Mouse (Mus musculus) neural tube, embryonic 14.5 days (tissue): ENCODE measurements at regions not wholly inside any gene's neighbourhood (a gene's known extent, or its start where the extent isn't known, plus 50 kb on each side); places are given as distances from the start of the nearest gene placed in this dataset.

Experiments
- ATAC-seq: fragments of 200-750 bp; cut with Nextera tagmentation; 2 replicates; pipeline ENCODE4 v1.8.0; 2017; ENCODE audit warnings: low read depth, mild to moderate bottlenecking, moderate TSS enrichment, moderate library complexity
- H3K27ac ChIP-seq: fragments of 300-500 bp; sonication (generic); 2 replicates; pipeline ENCODE4 v1.5.1; 2014; ENCODE audit warnings: low read depth, mild to moderate bottlenecking, control low read depth, low read length, moderate library complexity, mixed read lengths
- H3K27me3 ChIP-seq: fragments of 300-500 bp; sonication (generic); 2 replicates; pipeline ENCODE4 v1.6.1; 2014; ENCODE audit warnings: low read length; ENCODE audit not compliant: control insufficient read depth, insufficient read depth
- H3K36me3 ChIP-seq: fragments of 300-500 bp; sonication (generic); 2 replicates; pipeline ENCODE4 v1.6.1; 2014; ENCODE audit warnings: low read length, mixed read lengths; ENCODE audit not compliant: control insufficient read depth, insufficient read depth
- H3K4me1 ChIP-seq: fragments of 300-500 bp; sonication (generic); 2 replicates; pipeline ENCODE4 v1.6.1; 2014; ENCODE audit warnings: low read length; ENCODE audit not compliant: control insufficient read depth, insufficient read depth
- H3K4me2 ChIP-seq: fragments of 300-500 bp; sonication (generic); 2 replicates; pipeline ENCODE4 v1.6.1; 2014; ENCODE audit warnings: mild to moderate bottlenecking, low read depth, low read length, control low read depth
- H3K4me3 ChIP-seq: fragments of 300-500 bp; sonication (generic); 2 replicates; pipeline ENCODE4 v1.5.1; 2014; ENCODE audit warnings: low read depth, low read length, control low read depth, mixed read lengths
- H3K9ac ChIP-seq: fragments of 300-500 bp; sonication (generic); replicated peaks from 2 replicates; pipeline ENCODE4 v1.6.1; 2014; ENCODE audit warnings: low read depth, mild to moderate bottlenecking, control low read depth, low read length, mixed read lengths
- H3K9me3 ChIP-seq: fragments of 300-500 bp; sonication (generic); 2 replicates; pipeline ENCODE4 v1.6.1; 2016; ENCODE audit warnings: low read length; ENCODE audit not compliant: control insufficient read depth
- WGBS: fragments of 180-500 bp; shearing (Covaris S2); extraction: QIAGEN DNeasy Blood & Tissue Kit; methylation state at CpG from one replicate; pipeline ENCODE4 v1.1.7; 2014; 5-methylcytosine and 5-hydroxymethylcytosine counted together

DNA sequence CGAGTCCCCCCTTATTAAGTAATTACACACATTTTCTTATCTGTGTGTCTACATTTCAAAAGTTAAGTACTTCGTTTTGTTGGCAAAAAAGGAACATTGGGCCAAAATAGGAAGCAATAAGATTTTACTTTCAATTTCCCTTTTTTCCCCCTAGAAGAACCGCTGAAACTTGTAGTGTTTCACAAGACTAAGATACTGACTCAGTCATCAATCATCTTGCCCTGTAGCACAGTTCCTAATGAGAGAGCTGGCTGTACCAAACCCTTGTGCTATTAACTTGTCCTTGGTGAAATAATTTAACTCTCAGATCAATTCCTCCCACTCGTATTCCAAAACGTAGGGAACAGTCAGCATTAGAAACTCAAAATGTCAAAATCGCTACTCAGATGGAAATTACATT is 66.6 kb upstream of the Rap2b start:
- Histone ChIP-seq H3K27ac (no peak overlapping the region), H3K27me3 (no peaks in the 10 kb centered on the region), H3K4me3 (no peak overlapping the region), H3K4me2 (no peak overlapping the region), H3K4me1 (no peaks in the 10 kb centered on the region), H3K9me3 (no peaks in the 10 kb centered on the region), H3K9ac (no peak overlapping the region), H3K36me3 (no peaks in the 10 kb centered on the region)
- ATAC-seq: no peak
- WGBS: 83% methylated on average over 6 of the region's 6 CpGs

DNA sequence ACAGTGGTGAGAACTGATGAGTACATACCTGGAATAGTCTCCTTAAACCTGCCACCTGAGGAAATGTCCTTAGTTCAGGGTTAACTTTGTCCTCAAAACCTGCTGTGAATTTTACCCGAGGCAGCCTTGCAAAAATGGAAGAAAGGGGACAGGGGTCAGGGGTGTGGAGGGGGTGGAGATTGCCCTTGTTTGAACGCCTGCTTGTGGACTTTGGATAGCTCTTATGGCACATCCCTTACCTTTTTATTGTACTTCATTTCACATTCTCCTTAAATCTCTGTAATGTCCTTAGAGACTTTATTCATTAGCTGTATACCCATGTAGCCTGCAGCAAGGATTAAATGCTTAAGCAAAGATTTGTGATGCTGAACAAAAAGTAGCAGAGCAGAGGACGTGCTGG is 64.1 kb upstream of the Rap2b start:
- no peak overlapping the region for H3K4me2 ChIP-seq
- H3K27ac ChIP-seq: no peak overlapping the region
- no peaks in the 10 kb centered on the region for H3K36me3 ChIP-seq
- no peak for ATAC-seq
- H3K4me3 ChIP-seq: no peak overlapping the region
- no peaks in the 10 kb centered on the region for H3K9me3 ChIP-seq
- H3K27me3 ChIP-seq: no peaks in the 10 kb centered on the region
- no peaks in the 10 kb centered on the region for H3K4me1 ChIP-seq
- WGBS: 64% methylated on average over 3 of the region's 3 CpGs
- H3K9ac ChIP-seq: no peak overlapping the region

DNA sequence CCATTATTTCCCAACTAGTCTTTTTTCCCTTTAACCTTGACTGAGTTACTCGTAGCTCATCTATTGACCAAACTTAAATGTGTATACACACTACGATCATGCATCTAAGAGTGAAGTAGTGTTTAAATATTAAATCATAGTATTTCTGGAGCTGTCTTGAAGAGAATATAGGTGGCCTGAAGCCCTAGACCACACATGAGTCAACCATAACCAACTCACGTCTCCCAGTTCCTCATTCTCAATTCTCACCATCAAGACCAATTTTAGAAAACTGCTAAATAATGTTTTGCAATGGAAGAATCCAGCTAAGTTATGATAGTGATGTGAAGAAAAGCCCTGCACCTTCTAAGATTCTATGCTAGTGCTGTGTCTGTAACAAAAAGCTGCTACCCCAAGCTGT is 59.2 kb upstream of the Rap2b start:
- no peak overlapping the region for H3K4me2 ChIP-seq
- no peak overlapping the region for H3K9ac ChIP-seq
- no peak overlapping the region for H3K4me3 ChIP-seq
- H3K27ac ChIP-seq: no peak overlapping the region
- H3K9me3 ChIP-seq: no peaks in the 10 kb centered on the region
- no peaks in the 10 kb centered on the region for H3K4me1 ChIP-seq
- WGBS: 95% methylated on average over 3 of the region's 3 CpGs
- no peak for ATAC-seq
- no peaks in the 10 kb centered on the region for H3K36me3 ChIP-seq
- H3K27me3 ChIP-seq: no peaks in the 10 kb centered on the region

DNA sequence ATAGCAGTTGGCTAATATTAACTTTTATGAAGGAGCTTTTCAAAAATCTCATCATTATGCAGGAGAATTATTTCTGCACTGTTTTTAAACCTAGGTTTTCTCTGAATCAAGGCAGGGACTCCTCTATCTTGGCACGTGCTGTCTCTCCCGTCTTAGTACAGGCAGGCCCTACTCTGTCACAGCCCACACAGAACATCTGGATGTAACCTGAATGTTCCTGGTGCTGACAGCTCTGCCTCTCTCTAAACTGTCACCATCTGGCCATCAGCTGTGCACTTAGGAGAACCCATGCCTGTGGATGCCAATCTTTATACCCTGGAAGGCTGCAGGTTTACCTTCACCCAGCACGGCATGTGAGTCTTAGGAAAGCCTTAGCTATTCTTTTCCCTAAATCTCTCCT is 58.0 kb upstream of the Rap2b start:
- H3K9ac ChIP-seq: no peak overlapping the region
- H3K36me3 ChIP-seq: no peaks in the 10 kb centered on the region
- H3K27ac ChIP-seq: no peak overlapping the region
- no peaks in the 10 kb centered on the region for H3K4me1 ChIP-seq
- H3K4me3 ChIP-seq: no peak overlapping the region
- no peaks in the 10 kb centered on the region for H3K27me3 ChIP-seq
- 84% methylated on average over 3 of the region's 3 CpGs for WGBS
- no peak for ATAC-seq
- no peaks in the 10 kb centered on the region for H3K9me3 ChIP-seq
- no peak overlapping the region for H3K4me2 ChIP-seq

DNA sequence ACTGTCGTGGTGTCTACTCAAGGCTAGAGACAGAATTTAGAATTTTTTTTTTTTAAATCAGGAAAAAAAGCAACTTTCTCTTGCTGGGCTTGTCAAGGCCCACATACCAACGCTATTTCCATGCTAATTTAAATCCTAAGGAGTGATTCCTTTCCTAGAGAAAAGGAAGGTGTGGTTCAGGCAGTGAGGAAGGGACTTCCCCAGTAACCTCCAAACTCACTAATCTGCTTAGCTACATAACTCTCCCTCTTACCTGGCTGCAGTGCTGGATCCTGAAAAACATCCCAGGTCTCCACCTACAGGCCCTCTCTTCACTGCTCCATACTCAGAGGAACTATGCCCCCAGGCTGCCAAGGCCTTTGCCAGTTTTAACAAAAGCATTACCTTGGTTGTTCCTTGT is 55.1 kb upstream of the Rap2b start:
- no peak for ATAC-seq
- H3K9ac ChIP-seq: no peak overlapping the region
- no peaks in the 10 kb centered on the region for H3K9me3 ChIP-seq
- 47% methylated on average over 2 of the region's 2 CpGs for WGBS
- no peaks in the 10 kb centered on the region for H3K4me1 ChIP-seq
- H3K36me3 ChIP-seq: no peaks in the 10 kb centered on the region
- H3K4me2 ChIP-seq: no peak overlapping the region
- no peaks in the 10 kb centered on the region for H3K27me3 ChIP-seq
- no peak overlapping the region for H3K27ac ChIP-seq
- no peak overlapping the region for H3K4me3 ChIP-seq

DNA sequence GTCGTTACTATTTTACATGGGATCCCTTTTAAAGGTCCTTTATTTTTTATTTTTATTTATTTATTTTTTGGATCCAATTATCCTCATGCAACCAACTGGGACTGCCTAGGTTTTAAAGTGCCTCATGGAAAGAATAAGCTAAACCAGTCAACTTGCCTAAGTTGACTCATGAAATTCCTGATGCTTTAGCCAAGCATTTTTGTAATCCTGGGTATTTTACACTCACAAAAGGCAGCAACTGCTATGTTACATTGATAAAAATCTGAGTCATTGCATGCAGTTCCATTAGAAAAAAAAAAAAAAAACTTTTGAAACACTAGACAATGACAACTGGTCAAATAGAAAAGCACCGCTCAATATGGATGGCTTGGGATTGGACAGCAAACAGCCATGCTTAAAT is 52.7 kb upstream of the Rap2b start:
- Histone ChIP-seq H3K9me3 (no peaks in the 10 kb centered on the region), H3K4me3 (no peak overlapping the region), H3K36me3 (no peaks in the 10 kb centered on the region), H3K27ac (no peak overlapping the region), H3K4me2 (no peak overlapping the region), H3K27me3 (no peaks in the 10 kb centered on the region), H3K4me1 (no peaks in the 10 kb centered on the region), H3K9ac (no peak overlapping the region)
- WGBS: 96% methylated on average over 2 of the region's 2 CpGs
- ATAC-seq: no peak

DNA sequence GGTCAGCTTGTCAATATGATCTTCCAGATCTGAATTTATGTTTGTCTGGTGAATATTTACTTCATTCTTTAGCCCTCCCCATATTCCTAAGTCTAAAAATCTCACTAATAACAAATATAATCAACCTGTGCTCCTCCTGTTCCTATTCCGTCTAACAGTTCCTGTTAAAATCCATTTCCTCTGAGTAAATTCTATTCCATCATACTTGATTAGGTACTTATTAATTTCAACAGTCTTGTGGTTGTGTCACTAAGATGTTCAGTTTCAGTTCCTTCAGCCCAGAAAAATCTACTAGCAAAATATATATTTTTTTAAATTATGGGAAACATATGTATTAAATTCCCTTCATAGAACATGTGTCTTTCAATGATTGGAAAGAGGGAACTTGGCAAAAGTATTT is 52.2 kb upstream of the Rap2b start:
- Histone ChIP-seq H3K4me1 (no peaks in the 10 kb centered on the region), H3K9ac (no peak overlapping the region), H3K27ac (no peak overlapping the region), H3K36me3 (no peaks in the 10 kb centered on the region), H3K27me3 (no peaks in the 10 kb centered on the region), H3K9me3 (no peaks in the 10 kb centered on the region), H3K4me3 (no peak overlapping the region), H3K4me2 (no peak overlapping the region)
- no peak for ATAC-seq
- WGBS: 90% methylated on average over 1 of the region's 1 CpGs
